Mouse (Mus musculus) lung, postnatal 36 days (tissue): ENCODE measurements around the gene Xlr3c.
A peak's percentile ranks its signal among the peaks of the same experiment; 100 is the strongest.
"Not testable (repeated sequence)": the region's sequence is repeated elsewhere in the genome, so short reads cannot be mapped to it uniquely, and the experiment has no call there.

Experiments
- DNase-seq: peaks from one replicate; pipeline ENCODE4 v3.0.0; 2022; ENCODE audit warnings: mixed read lengths

Gene Xlr3c

GRCm38 (mm10) chrX:73265270-73265669 is at the start of gene Xlr3c:
Gene Xlr3c, minus strand, starts transcription at chrX:73265390.
- DNase-seq, result not testable (repeated sequence)

DNA sequence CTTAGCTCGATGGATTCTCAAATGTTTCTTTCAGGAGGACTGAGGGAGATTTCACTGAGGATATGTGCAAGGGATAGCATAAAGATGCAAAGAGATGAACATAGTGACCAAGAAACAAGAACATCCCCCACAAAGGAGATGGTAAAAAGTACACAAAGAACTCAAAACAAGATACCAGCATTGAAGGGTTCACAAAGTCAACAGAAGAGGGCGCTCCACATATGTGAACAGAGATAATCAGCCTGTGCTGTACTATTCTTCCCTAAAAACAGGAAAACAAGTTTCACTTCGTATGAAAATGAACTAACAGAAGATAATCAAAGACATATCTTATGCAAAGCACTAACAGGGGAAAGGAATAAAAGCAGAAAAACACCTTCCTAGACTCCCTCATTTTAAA is 47.3 kb upstream of the Xlr3c start:
- DNase-seq, result peak; percentile 70

GRCm38 (mm10) chrX:73295745-73296144 is 30.6 kb upstream of the Xlr3c start:
- not testable (repeated sequence) for DNase-seq

DNA sequence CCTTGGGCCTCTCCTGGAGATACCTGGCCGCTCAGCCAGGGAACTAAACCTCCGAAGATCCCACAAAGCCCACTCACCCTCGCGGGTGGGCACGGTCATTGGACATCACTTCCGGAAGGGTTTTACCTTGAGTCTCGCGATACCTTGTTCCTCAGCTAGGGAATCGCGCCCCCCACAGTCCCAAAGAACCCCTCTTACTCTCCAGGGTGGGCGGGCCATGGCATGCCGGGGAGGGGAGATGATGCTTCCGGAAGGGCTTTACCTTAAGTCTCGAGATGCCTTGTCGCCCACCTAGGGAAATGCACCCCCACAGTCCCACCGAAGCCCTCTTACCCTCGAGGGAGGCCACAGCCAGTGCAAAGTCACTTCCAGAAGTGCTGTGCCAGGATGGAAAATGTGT is 27.7 kb upstream of the Xlr3c start, which contains the start of the genes Xlr5a and Xlr5c:
Gene Xlr5a, minus strand, starts transcription at position 101 of the 400 bp plus-strand sequence.
Gene Xlr5c, minus strand, starts transcription at position 101 of the 400 bp plus-strand sequence.
- DNase-seq, result not testable (repeated sequence)

- not testable (repeated sequence) for DNase-seq
Observed at GRCm38 (mm10) chrX:73262428-73262827, 2.8 kb downstream of the Xlr3c start.

GRCm38 (mm10) chrX:73242821-73243325 is 22.3 kb downstream of the Xlr3c start, which contains the start of gene Xlr4c:
Gene Xlr4c, minus strand, starts transcription at chrX:73243130.
- DNase-seq, result not testable (repeated sequence)

DNA sequence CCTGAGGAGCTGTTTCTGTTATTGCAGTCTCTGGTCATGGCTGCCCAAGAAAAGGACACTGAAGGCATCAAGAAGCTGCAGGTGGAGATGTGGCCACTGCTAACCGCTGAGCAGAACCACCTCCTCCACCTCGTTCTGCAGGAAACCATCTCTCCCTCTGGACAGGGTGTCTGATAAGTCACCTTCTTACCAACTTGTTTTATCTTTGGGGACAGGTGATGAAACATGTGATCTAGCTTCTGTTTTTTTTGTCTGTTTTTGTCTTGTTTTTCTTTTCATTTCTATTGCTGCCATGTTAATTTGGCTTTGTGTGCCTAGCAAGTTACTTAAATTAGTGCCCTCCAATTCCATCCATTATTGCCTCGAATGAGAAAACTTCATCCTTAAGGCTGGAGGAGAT is 35.9 kb downstream of the Xlr3c start:
- no peak for DNase-seq

GRCm38 (mm10) chrX:73228606-73229214 is 36.5 kb downstream of the Xlr3c start:
- DNase-seq, result peak; percentile 58

- peak; percentile 87 for DNase-seq
Observed at GRCm38 (mm10) chrX:73227914-73228605, 37.1 kb downstream of the Xlr3c start, which contains the start of gene F8a. Gene F8a, plus strand, starts transcription at chrX:73228291.

DNA sequence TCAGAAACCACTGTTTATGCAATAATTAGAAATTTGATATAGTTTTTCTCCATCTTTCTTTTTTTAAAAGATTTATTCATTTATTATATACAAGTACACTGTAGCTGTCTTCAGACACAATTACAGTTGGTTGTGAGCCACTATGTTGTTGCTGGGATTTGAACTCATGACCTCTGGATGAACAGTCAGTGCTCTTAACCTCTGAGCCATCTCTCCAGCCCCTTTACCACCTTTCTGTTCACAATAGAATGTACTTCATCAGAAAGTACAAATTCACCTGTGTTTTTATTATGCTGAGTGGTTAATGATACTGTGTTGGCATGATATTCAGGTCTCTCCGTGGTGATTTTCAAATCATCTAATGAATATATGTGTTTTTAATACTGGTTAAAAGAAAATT is 39.8 kb downstream of the Xlr3c start:
- DNase-seq, result no peak

DNA sequence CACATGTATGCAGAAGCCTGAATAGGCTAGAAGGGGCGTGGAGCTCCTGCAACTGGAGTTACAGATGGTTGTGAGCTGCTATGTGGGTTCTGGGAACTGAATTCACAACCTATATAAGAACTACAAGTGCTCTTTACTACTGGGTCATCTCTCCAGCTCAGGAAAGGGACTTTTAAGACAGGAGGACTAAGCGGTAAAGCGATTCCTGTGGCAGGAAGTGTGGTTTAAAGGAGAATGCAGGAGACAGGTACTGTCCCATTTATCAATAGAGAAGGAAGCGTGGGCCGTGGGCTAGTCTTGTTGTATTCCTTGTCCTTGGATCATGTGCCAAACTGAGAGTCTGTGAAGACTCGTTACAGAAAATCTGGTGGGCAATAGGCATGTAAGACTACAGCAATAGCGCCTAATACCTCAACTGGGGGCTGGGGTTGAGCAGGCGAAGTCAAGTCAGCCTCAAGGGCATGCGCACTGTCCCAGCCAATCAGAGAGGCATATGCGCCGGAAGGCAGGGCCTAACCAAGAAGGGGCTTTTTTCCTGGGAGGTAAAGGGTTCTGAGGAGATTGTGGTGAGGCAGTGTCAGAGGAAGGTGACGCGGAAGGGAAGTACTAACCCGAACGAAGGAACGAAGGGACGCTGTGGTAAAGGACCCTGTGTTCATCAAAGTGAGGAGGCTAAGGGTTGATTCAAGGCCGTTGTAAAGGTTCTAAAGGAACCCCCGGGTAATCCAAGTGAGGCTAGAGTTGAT is 51.2 kb downstream of the Xlr3c start, which contains the start of gene Xlr4b:
Gene Xlr4b, plus strand, starts transcription at position 515 of the 746 bp plus-strand sequence.
- DNase-seq, result not testable (repeated sequence)
